Mouse (Mus musculus): ENCODE results near the gene Ubtf. TPM values are rescaled to one million over a fixed set of nuclear protein-coding genes. Genes with fewer than 3 reads are reported as not detected.
A peak's percentile ranks its signal among the peaks of the same experiment; 100 is the strongest.

Ubtf gene
- polyA plus RNA-seq, 2 experiments from 2014 or later, result 37.4 to 49.6 TPM

DNA sequence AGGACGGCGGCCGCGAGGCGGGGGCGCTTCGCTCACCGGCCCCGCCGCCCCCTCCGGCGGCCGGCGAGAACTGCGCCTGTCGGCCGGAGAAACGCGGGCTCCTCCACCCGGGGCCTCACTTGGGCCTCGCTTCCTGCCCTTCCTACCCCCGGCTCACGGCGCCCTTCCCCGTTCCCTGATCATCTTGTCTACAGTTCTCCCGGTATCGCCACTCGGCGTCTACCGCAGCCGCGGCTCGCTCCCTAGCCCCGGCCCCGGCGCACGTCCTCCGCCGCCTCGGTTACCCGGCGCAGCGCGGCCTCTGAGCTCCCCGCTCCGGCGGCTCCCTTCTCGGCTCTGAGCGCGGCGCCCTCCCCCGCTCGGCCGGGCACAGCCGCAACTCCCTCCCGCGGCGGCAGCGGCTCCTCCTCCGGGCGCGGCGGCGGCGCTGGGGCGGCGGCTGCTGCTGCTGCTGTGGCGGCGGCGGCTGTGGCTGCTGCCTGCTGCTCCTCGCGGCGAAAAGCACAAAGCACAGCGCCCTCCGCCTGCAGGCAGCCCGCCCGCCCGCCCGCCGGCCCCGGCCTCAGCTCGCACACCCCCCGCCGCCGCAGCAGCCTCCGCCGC lies 2.1 kb downstream of the Ubtf start:
- ATAC-seq, result peak; percentile 12

DNA sequence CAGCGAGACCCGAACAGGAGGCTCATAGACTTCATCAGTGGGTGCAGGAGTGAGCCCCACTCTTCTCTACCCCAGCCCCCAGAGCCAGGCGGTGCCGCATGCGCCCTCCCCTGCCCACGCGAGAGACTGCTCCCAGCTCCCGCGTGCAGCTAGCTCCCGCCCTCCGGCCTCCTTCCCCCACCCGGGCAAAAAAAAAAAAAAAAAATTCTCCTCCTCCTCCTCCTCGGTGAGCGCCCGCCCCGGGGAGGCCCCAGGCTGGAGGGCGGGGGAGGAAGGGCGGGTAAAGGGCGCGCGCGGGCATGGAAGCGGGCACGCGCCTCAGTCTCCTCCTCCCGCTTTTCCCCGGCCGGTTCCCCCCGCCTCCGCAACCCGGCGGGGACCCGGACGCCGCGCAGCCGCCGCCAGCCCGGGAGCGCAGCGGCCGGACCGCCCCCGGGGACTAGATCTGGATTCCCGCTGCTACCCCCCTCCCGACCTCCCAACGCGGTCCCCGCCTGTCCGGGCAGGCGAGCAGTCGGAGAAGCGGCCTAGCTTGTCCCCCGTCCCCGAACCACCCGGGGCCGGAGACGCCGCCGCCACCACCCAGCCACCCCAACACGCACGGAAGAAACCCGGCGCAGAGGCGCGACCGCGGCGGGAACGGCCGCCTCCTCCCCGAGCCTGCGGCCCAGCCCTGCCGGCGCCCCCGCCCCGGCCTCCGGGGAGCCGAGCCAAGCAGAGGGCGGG lies 2.8 kb downstream of the Ubtf start:
- peak; percentile 24 for ATAC-seq

DNA sequence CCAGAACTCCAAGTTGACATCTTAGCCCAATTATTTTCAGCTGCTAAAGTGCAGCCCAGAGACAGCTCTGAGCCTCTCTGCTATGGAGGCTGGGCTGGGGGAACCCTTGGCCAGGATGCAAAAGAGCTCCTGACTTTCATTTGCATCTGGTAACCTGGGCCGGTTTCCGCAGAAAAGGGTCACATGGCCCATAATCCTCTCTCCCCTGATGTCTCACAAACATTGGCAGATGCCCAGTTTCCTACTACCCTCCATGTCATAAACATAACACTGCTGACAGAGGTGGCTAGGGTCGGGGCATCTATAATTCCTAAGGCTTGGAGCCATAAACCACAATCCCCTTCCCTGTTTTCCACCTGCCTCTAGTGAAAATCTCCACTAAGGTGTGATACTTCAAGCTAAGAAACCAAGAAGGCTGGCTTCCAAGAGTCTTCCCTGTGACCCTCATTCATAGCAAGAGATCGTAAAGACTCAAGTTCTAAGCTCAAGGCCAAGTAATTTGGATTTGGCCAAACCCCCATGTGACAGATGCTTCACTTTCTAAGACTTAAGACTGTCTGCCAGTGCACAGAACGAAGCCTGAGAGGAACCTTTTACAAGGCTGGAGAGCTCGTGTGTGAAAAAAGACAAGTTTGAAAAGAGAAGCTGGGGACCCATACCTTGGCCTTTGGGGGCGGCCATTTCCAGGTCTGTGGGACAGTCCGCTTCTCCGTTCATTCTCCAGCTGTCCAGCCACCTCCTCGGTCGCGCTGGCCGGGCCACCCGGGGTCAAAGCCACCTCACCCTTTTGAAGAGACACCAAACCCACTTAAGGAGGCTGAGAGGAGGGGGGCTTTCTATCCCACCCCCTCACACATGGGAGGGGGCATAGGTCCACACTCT lies 3.6 kb downstream of the Ubtf start:
- ATAC-seq, result no peak

DNA sequence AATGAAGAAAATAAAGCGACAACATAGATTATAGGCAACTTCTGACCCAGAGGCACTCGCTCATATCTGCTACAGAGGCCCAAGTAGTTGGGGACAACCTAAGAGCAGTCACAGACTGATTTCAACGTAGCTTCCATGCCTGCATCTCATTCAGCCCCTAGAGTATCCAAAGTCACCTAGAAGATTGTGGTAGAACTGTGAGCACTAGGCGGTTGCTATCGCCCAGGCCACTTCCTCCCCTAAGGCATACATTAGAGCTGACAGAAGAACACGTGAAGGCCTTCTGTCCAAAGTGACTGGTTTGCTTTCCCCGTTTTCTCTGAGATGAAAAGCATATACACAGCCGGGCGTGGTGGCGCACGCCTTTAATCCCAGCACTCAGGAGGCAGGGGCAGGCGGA lies 5.2 kb downstream of the Ubtf start:
- ATAC-seq, result no peak

DNA sequence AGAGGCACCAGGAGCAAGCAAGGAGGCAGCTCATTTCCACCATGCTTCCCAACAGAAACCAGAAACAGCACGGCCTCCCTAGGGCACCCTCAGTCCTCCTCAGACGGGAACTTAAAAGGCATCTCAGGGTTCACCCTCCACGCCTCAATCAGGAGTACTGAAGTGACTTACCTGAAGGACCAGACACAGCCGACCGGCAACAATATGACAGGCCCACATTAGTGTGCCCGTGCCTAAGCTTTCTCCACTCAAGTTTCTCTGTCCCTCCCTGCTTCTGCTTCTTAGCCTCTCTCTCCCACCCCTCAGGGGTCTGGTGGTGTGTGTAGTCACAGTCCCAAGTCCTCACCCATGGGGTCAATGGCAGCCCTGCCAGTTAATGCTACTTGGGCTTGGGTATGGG lies 7.0 kb downstream of the Ubtf start:
- ATAC-seq, result no peak

DNA sequence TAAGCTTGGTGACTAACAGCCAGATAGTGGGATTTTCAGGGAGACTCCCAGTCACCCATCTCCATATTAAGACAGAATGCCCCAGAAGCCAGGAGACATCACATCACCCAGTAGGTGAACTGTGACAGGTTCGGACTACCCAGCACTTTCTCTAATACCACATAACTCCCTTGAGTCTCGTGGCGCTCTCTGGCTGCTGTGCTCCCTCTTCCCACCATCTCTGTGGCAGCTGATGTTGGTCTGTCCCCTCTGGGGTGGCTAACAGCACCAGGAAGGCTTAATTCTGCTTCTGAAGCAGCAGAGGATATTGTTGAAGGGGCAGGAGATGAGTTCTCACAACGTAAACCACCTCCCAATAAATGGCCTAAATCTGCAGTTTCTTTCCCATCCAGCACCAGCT lies 7.6 kb downstream of the Ubtf start:
- ATAC-seq, result no peak

DNA sequence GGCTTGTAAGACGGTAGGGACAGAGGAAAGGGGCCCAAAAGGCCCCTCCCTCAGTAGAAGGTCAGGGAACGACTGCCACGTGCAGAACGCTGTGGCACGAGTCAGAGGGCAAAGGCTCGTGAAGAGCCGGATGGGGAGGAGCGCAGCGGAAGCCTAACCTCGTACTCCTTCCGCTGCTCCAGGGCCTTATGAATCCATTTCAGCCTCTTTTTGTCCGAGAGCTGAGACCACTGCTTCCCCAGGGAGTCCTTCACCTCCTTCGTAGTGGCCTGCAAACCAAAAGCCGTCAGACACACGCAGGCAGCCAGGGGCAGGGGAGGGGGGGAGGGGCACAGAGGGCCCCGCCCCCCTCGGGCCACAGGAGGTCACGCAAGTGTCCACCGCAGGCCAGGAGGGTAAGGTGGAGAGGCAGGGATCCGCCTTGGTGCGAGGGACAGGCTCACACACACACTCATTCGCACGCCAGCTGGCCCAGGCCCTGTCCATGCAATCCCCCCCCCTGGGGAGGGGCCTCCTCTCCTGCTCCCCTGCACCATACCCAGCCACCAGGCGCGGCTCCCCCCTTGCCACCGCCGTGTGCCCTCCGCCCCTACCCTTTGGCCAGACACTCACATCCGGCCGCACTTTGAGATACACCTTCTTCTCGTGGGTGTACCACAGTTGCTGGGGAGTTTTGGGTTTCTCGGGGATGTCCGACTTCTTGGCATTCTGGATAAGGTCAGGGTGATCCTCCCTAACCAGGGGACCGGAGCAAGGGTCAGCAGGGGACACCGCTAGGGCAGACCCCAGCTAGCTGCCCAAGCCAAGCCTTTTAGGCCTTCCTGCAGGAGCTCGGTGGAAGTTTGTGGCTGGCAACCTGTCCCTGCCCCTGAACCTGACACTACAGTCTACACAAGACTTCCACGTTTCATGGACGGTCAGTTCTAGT lies 8.5 kb downstream of the Ubtf start:
- no peak for ATAC-seq

DNA sequence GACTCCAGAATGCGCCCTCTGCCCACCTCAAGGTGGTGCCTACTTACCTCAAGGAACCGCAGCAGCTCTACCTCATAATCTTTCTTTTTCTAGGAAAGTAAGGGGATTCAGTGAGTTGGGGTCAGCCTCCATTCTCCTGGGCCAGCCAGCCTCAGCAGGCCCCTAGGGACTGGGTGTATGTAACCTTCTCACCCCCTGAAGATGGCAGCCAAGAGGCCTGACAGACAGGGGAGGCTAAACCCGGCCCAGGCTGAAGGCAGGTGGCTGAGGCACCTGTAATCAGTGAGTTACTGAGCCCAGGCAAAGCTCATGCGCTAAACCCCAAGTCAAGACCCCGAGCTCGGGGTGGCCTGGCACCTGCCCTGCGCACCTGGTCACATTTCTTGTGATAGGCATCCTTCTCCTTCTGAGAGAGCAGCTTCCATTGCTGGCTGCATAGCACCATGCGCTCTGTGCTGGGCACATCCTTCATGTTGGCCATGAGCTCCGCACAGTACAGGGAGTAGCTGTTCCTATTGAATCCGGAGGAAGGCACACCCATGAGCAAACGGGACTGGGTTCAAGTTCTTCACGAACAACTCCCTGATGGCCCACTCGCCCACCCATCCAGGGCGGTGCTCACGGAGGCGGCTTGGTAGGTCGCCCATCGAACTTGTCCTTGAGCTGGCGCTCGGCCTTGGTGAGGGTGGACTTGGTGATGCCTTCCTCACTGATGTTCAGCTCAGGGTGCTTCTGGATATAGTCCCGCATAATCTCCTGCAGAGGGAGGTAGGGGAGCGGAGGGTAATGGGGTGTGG lies 9.5 kb downstream of the Ubtf start:
- no peak for ATAC-seq

DNA sequence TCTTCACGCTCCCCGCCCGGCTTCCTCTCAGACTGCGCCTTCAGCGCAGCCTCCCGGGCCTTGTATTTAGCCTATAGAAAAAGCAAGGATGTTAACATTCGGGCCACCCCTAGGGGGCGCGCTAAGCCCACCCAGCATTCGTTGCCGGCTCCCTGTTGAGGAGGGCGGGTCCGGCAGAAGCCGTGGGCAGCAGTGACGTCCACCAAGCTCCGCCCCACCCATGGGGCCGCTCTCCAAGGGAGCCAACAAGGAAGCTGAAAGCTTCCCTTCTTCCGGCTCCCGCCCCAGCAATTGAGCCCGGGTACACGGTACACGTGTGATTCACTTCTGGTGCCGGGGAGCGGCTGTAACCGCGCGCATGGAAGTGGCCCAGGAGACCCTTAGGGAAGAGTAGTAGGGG lies 10.6 kb downstream of the Ubtf start:
- peak; percentile 97 for ATAC-seq

DNA sequence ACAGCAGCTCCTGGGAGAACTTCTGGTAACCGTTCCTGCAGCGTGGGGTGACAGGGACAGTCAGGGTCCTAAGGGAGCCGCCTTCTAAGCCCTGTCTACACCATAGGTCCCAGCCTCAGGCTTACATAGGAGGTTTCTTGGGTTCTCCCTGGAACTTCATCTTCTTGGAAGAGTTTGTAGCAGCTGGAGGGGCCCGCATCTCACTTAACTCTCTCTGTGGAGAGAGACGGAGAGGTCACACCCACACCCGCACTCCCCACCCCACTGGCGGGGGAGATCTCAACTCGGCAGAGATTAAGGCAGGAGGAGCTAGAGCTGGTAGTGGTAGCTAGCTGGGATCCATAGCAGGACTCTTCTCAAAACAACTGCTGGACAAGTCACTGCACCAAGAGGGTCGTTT lies 11.4 kb downstream of the Ubtf start:
- ATAC-seq, result no peak

DNA sequence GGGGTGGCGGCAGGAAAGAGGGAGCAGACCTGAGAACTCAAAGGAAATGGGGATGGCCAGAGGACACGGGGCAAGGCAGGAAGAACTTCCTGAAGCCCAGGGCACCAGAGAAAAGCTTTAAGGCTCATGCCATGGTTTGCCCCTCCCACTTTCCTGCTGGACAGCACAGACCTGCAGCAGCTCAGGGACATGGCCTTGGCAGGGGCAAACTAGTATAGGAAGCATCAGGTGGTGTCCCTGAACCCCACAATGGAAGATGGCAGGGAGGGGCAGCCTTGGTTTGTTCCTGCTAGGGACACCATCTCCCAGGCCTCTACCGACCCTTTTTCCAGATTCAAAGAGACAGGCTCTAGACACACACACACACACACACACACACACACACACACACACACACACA lies 14.2 kb downstream of the Ubtf start:
- no peak for ATAC-seq

DNA sequence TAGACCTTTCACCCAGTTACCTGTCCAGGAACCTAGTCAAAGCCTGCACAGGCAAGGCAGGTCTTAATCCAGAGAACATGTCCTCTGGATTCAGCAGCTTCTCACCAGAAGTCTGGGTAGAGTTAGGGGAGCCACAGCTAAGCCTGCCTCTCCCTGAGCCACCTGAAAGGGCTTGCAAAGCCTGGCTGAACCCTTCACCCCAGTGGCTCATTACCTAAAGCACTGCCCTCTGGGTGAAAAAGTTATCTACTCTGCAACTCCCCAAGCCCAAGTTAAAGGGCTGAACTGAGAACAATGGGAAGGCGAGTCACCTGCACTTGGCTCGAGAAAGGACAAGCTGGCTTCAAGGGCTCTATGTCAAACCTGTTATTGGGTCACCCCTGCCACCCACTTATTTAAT lies 15.4 kb downstream of the Ubtf start:
- ATAC-seq, result no peak

DNA sequence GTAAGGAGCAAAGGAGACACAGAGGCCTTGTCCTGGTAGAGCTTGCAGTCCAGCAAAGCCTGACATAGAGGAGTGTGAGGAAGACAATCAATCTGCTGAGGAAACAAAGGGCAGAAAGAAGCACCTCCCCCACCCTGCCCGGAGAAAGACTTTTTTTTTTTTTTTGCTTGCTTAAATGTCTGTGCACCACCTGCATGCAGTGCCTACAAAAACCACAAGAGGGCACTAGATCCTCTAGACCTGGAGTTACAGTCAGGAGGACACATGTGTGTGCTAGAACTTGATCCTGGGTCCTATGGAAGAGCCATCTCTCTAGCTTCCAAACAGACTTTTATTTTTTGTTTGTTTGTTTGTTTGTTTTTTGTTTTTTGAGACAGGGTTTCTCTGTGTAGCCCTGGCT lies 19.7 kb downstream of the Ubtf start:
- ATAC-seq, result no peak

DNA sequence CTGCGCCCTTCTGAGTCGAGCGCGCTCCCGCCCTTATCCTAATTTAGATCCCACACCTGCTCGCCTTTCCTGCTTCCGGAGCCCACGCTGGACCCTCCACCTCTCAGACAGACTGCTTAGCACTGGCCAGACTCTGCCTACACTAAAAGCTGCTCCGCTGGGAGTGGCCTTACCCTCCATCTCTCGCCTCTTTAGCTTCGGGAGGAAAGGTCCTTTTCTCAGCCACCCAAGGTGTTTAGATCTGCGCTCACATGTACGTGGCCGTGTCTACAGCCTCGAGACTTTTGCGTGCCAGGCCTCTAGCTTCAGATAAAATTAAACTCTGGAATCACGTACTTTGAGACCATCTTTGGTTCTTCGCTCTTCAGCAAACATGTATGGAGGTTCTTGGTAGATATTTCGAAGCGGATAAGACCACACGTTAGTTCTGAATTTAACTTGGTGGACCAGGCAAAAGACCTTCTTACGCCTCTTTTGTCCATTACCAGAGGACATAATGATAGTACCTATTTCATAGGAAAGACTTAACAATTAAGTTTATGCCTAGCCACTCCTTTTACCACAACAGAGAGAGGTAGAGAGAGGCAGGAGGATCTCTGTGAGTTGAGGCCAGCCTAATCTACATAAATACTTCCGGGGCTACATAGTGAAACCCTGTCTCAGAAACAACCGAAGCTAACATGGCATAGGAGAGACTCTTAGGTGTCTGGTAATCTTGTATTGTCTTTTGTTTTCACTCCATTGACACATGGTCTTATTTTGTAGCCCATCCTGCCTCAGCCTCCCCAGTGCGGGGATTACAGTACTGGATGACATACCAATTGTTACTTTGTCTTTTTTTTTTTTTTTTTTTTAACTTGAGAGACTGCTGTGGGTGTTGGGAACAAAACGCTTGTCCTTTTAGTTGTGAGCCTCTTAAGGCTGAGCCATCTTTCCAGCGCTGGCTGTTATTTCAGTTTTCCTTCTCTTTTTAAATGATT lies 21.7 kb downstream of the Ubtf start:
- ATAC-seq, result peak; percentile 25

DNA sequence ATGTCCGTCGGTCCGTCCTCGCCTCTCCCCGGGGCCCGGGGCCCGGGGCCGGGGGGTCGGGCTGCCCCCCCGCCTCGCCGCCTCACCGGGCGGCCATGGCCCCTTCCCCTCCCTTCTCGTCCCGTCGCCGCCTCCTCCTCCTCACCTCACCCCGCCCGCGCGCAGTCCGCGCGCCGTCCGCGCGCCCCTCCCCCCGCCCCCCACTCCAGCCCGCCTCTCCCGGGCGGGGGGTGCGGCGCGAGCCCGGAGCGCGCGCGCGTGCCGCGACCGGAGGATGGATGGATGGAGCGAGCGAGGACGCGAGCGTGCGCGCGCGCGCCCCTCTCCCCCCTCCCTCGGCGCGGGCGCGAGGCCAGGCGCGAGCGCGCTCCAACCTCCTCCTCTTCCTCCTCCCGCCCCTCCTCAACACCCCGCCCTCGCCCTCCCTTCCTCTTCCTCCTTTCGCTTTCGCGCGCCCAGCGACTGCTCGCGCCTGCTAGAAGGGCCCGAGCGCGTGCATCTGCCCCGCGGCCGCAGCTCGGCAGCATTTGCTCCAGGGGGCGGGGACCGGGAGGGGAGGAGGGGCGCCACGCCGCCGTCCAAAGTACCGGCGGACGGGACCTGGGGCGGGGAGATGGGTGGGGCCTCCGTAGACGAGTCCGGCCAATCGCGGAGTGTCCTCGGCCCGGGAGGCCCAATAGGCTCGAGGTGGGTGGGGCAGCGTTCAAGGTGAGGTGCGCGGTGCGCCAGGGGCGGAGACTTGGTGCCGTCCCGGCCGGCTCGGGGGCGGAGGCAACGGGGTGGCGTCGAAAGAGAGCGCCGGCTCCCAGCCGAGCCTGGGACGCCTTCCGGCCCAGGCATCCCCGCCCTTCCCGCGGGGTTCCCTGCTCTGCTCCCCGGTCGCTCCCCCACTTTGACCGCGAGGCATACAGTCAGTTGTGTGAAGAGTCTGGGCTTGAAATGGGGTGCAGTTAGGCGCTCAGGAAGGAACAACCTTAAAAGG lies 22.8 kb downstream of the Ubtf start, which contains the start of gene Atxn7l3:
Gene Atxn7l3 (minus strand): TSS at position 141 of the 982 bp plus-strand sequence.
- ATAC-seq, result peak; percentile 69

DNA sequence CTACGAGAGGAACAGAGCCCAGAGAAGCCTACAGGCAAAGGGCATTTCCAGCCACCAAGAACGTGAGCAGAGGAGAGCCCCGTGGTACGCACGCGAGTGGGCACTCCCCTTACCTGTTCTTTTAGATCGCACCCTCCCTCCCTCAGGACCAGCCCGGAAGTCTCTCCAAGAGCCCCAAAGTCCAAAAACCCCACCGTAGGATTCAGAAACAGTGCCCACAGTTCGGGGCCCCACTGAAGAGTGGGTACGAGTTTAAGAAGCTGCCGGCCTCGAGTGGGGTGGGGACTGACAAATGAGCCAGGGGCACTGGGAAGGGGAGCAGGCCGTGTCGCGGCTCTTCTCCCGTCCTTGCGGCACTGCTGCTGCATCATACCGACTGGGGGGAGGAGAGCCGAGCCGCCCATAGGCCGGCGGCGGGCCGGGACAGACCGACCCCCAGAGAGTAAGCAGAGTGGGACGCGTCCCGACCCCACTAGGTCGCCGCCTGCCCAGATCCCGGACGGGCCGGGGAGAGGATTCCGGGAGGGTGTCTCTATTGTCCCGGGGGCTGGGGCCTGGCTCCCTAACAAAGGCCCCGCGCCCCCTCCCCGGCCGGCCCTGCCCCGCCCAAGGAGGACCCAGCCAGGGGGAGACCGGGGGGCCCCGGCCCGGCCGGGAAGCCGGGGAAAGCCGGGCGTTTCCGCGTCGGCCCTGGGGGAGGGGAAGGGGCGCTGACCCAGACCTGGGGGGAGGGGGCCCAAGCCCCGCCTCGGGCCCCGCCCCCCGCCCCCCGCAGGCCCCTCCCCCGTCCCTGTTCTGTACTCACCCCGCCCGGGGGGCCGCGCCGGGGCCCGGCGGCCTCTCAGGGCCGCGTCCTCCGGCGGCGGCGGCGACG lies 23.7 kb downstream of the Ubtf start:
- ATAC-seq, result peak; percentile 9

DNA sequence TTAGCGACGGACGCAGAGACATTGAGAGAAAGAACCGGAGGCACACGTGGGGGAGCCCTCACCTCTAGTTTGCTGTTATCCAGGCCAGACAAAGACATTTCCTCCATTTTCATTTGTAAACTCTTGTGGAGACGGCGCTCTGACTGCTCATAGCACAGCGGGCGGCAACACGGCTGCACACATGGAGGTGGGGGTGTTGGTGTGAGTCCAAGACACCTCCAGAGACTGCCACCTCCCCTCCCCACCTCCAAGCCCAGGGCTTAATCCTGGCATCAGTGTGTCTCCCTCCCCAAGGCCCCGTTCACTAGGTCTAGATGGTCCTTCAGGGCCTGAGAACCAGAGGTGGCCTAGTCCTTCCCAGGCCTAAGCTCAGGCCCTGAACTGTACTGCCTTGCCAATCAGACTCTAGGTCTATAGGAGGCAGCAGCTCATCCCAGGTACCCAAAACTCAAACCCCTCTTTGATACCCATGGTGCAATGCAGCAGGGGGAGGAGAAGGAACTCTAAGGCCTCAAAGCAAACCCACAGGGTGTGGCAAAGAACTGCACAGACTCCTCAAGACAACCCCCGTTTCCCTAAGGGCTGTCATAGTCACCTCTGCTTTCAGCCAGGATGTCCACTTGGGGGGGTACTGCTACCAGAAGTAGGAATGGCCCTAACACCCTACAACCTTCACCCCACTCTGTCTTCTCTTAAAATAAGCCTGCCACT lies 24.5 kb downstream of the Ubtf start:
- peak; percentile 60 for ATAC-seq

All from activated CD4-positive, CD25-positive, alpha-beta regulatory T cell, adult 4 months (primary cell).